Mouse (Mus musculus): ENCODE measurements at regions not wholly inside any gene's neighbourhood (a gene's known extent, or its start where the extent isn't known, plus 50 kb on each side); places are given as distances from the start of the nearest gene placed in this dataset.

GRCm38 (mm10) chr7:67836117-67836949, 76.8 kb upstream of the Synm start:
- H3K27ac ChIP-seq: no peak overlapping the region
- no peak overlapping the region for H3K4me3 ChIP-seq
- DNase-seq (ENCODE audit: low spot score in 2 of 2): no peak
- TF ChIP-seq CTCF (conservative IDR thresholded peaks at IDR 0.05): no peak

DNA sequence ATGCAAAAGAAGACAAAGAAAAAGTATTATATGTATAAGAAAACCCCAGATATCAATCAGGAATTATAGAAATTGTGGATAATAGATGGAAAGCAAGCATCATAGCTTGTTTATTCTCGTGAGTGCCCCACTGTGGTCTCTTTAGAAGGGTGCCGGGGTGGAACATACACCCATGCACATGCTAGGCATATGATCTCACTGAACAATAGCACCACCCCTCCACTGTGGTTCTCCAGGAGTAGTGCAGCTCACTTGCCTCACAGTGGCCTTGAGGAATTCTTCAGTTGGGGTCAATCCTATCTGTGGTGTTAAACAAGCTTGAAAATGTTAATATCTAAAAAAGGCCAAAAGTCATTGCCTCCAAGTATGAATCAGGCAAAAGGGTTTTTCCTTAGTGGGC, 72.2 kb upstream of the Synm start:
- H3K4me3 ChIP-seq: no peak overlapping the region
- DNase-seq (ENCODE audit: low spot score in 2 of 2): no peak
- no peak overlapping the region for H3K27ac ChIP-seq
- peak; percentile 45 for TF ChIP-seq CTCF (conservative IDR thresholded peaks at IDR 0.05)

DNA sequence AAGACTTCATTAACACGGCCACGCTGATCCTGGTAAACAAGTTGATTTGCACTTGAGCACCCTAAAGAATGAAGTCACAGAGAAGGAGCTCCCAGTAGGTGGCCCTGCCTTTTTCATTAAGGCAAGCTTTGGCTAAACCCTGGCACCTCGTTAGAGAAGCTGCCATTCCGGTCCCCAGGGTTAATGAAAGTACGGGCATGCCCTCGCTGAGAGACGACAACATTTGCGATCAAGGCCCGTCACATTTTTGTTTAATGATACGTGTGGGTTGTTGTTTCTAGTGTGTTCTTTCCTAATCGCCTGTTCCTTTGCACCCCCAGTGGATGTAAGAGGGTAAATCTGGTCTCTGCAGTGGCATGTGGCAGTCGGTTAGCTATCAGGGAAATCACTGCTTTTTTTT, 67.8 kb upstream of the Synm start:
- DNase-seq (ENCODE audit: low spot score in 2 of 2): no peak
- Histone ChIP-seq H3K27ac (no peak overlapping the region), H3K4me3 (no peak overlapping the region)
- TF ChIP-seq CTCF (conservative IDR thresholded peaks at IDR 0.05): peak; percentile 47

GRCm38 (mm10) chr7:67826936-67827335, 67.4 kb upstream of the Synm start:
- no peak for TF ChIP-seq CTCF (conservative IDR thresholded peaks at IDR 0.05)
- DNase-seq (ENCODE audit: low spot score in 2 of 2): no peak
- no peak overlapping the region for H3K4me3 ChIP-seq
- H3K27ac ChIP-seq: no peak overlapping the region

DNA sequence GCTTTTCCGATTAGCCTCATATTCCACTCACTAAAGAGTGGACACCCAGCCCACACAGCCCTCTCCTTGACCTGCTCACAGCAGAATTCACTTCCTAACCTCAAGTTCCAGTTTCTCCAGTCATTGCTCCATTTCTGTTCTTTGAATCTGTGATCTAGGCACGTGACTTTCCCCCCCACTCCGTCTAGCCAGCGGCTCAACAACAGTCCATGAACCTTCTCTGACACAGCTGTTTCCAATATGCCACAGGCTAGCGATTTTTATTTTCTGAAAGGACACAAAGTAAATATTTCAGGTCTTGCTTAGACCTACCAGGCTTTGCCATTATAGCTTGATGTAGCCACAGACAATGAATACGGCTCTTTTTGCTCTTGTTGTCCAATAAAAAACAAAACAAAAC, 66.8 kb upstream of the Synm start:
- H3K27ac ChIP-seq: no peak overlapping the region
- H3K4me3 ChIP-seq: no peak overlapping the region
- no peak for DNase-seq (ENCODE audit: low spot score in 2 of 2)
- TF ChIP-seq CTCF (conservative IDR thresholded peaks at IDR 0.05): no peak

DNA sequence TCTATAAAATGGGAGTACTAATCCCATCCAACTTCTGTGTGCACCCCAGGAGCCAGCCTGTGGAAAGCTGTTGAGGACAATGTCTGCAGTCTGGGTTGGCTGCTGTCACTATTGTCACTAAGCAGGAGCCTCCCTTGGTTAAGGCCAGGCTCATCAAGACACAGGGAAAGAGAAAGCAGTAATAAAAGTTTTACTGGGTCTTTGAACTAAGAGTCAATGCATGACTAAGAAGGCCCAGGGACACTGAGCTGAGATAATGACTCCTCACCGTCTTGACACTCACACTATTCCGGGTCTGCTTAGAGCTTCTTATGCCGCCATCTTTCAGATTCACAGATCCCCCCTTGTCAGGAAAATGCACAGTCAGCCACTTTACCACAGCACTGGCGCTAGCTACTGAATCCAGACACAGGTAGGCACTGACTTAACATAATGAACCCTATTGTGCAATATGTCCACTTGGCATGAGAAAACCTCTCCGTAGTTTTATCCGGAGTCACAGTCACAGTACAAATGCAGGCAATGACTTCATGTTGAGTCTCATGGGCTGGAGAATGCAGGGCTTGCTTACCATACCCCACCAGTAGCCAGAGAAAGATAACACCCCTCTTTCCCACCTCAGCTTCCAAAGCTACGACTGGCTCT, 66.2 kb upstream of the Synm start:
- Histone ChIP-seq H3K27ac (no peak overlapping the region), H3K4me3 (no peak overlapping the region)
- TF ChIP-seq CTCF (conservative IDR thresholded peaks at IDR 0.05): no peak
- no peak for DNase-seq (ENCODE audit: low spot score in 2 of 2)

- H3K27ac ChIP-seq: no peak overlapping the region
- DNase-seq (ENCODE audit: low spot score in 2 of 2): no peak
Observed at GRCm38 (mm10) chr7:67823943-67824645, 64.6 kb upstream of the Synm start.

GRCm38 (mm10) chr7:67819551-67819950, 60.0 kb upstream of the Synm start:
- Histone ChIP-seq H3K4me3 (no peak overlapping the region), H3K27ac (no peak overlapping the region)
- no peak for TF ChIP-seq CTCF (conservative IDR thresholded peaks at IDR 0.05)
- DNase-seq (ENCODE audit: low spot score in 2 of 2): no peak

More at GRCm38 (mm10) chr7:67823943-67824645, 64.6 kb upstream of the Synm start:
- no peak for TF ChIP-seq CTCF (conservative IDR thresholded peaks at IDR 0.05)
- no peak overlapping the region for H3K4me3 ChIP-seq

DNA sequence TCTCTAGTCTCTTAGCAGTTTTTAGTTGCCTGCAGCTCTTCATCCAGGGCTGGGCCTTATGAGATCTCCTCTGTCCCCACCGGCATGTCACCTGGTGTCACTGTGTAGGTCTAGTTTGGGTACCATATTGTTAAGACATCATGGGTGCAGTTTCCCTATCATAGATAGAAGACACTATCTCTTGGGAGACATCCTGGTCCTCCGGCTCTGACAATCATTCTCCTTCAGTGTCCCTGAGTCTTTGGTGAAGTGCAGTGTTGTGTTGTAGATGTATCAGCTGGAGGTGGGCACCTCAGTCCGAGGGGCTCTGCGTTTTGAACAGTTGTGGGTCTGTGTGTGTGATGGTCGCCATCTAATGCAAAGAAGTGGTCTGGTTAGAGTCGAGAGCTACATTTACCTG, 58.0 kb upstream of the Synm start:
- Histone ChIP-seq H3K4me3 (no peak overlapping the region), H3K27ac (no peak overlapping the region)
- TF ChIP-seq CTCF (conservative IDR thresholded peaks at IDR 0.05): no peak
- DNase-seq (ENCODE audit: low spot score in 2 of 2): no peak

DNA sequence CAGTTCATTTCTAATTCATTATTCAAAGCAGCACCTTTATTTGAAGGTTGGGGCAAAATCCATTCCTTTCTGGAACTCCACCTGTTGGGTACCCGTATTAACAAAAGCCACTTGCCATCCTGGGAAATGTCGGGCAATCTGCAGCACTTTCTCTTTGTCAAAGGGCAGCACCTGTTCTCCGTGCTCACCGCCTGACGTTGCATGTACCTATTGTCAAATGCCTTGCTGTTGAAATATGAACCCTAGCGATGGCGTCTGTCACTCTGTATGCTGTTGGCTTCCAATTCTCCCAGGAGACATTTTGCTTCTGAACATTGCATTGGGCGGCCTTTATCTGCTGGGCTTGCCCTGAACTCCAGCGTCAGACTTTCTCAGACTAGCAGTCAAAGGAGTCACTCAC, 55.3 kb upstream of the Synm start:
- H3K27ac ChIP-seq: no peak overlapping the region
- TF ChIP-seq CTCF (conservative IDR thresholded peaks at IDR 0.05): no peak
- H3K4me3 ChIP-seq: no peak overlapping the region
- DNase-seq (ENCODE audit: low spot score in 2 of 2): no peak

Measured in layer of hippocampus, adult 2 months (tissue).